In genomic region chr2:121271928-121272516, GRCm38 (mm10) we compare ENCODE assay signal across 8 mouse cellular contexts. TPM values are rescaled to one million over a fixed set of nuclear protein-coding genes. Genes with fewer than 3 reads are reported as not detected.
DNase-seq lines count a peak whose midpoint lies in the region; ATAC-seq and TF ChIP-seq lines count a peak whose summit lies in the region.

No protein-coding gene starts in this region.

- 27% methylated on average over 4 of the region's 4 CpGs for WGBS in embryonic facial prominence, embryonic 11.5 days
- WGBS in hindbrain, postnatal 0 days: 10% methylated on average over 4 of the region's 4 CpGs
- 15% methylated on average over 4 of the region's 4 CpGs for WGBS in neural tube, embryonic 12.5 days

- peaks cover 6% of the 10 kb centered on the region; the same call in 1 of the 2 replicates for H3K36me3 ChIP-seq in embryonic facial prominence, embryonic 11.5 days (replicated peaks; ENCODE audit: control insufficient read depth, insufficient read depth, low read depth, low read length)
- H3K36me3 ChIP-seq in hindbrain, postnatal 0 days (ENCODE audit: insufficient read depth, low read length): no peaks in the 10 kb centered on the region
- H3K36me3 ChIP-seq in neural tube, embryonic 12.5 days: peaks cover 20% of the 10 kb centered on the region

- no peak for TF ChIP-seq CTCF in layer of hippocampus, adult 2 months (conservative IDR thresholded peaks at IDR 0.05)
- TF ChIP-seq CTCF in hindbrain, postnatal 0 days (IDR thresholded peaks at IDR 0.05; ENCODE audit: low read depth): no peak

- no peak overlapping the region for H3K9ac ChIP-seq in embryonic facial prominence, embryonic 11.5 days (replicated peaks; ENCODE audit: low read length)
- H3K9ac ChIP-seq in hindbrain, postnatal 0 days (replicated peaks; ENCODE audit: low read length): peak overlapping the region; percentile 87; the same call in 1 of the 2 replicates
- H3K9ac ChIP-seq in neural tube, embryonic 12.5 days: peak overlapping the region; percentile 36; the same call in 1 of the 2 replicates

- H3K4me3 ChIP-seq in layer of hippocampus, adult 2 months: peak overlapping the region; percentile 92
- no peak overlapping the region; the same call in 1 of the 2 replicates for H3K4me3 ChIP-seq in embryonic facial prominence, embryonic 11.5 days (ENCODE audit: low read depth, low read length)
- H3K4me3 ChIP-seq in hindbrain, postnatal 0 days (ENCODE audit: low read length): peak overlapping the region; percentile 98
- peak overlapping the region; percentile 94 for H3K4me3 ChIP-seq in neural tube, embryonic 12.5 days

- no peaks in the 10 kb centered on the region for H3K27me3 ChIP-seq in embryonic facial prominence, embryonic 11.5 days (ENCODE audit: control insufficient read depth, insufficient read depth, low read length)
- no peaks in the 10 kb centered on the region for H3K27me3 ChIP-seq in hindbrain, postnatal 0 days (ENCODE audit: insufficient read depth, low read length)
- no peaks in the 10 kb centered on the region for H3K27me3 ChIP-seq in neural tube, embryonic 12.5 days (replicated peaks)

- peak in 1 of 2 experiments; percentile 15 for DNase-seq in layer of hippocampus, adult 2 months (ENCODE audit: low spot score in 2 of 2)
- no peak for DNase-seq in layer of hippocampus, adult 9-10 months (ENCODE audit: low spot score)
- no peak for DNase-seq in embryonic facial prominence, embryonic 11.5 days (ENCODE audit: low spot score)
- DNase-seq in hindbrain, postnatal 0 days (ENCODE audit: low spot score): peak; percentile 24
- no peak for DNase-seq in urinary bladder, adult 2 months (ENCODE audit: low spot score)
- DNase-seq in Muller cell, postnatal 12 days (ENCODE audit: inconsistent ontology term): no peak

- H3K4me1 ChIP-seq in embryonic facial prominence, embryonic 11.5 days (ENCODE audit: control insufficient read depth, insufficient read depth, low read length): no peaks in the 10 kb centered on the region
- peaks cover 8% of the 10 kb centered on the region; the same call in 1 of the 2 replicates for H3K4me1 ChIP-seq in hindbrain, postnatal 0 days (ENCODE audit: insufficient read depth, low read length)
- peaks cover 30% of the 10 kb centered on the region for H3K4me1 ChIP-seq in neural tube, embryonic 12.5 days

- peak overlapping the region; percentile 97 for H3K27ac ChIP-seq in layer of hippocampus, adult 2 months
- no peak overlapping the region for H3K27ac ChIP-seq in embryonic facial prominence, embryonic 11.5 days (replicated peaks; ENCODE audit: low read depth, low read length)
- H3K27ac ChIP-seq in hindbrain, postnatal 0 days: peak overlapping the region; percentile 95
- peak overlapping the region; percentile 51 for H3K27ac ChIP-seq in neural tube, embryonic 12.5 days

- ATAC-seq in embryonic facial prominence, embryonic 11.5 days (replicated peaks; ENCODE audit: insufficient number of reproducible peaks, low FRiP score, low TSS enrichment, low read depth): no peak
- no peak for ATAC-seq in hindbrain, postnatal 0 days
- ATAC-seq in neural tube, embryonic 12.5 days (ENCODE audit: low FRiP score, low read depth): peak; percentile 27
- no peak for ATAC-seq in cerebellum, adult (ENCODE audit: insufficient number of reproducible peaks, low FRiP score, low TSS enrichment)

- H3K9me3 ChIP-seq in embryonic facial prominence, embryonic 11.5 days (replicated peaks; ENCODE audit: control insufficient read depth, low read length): no peaks in the 10 kb centered on the region
- no peaks in the 10 kb centered on the region for H3K9me3 ChIP-seq in hindbrain, postnatal 0 days (ENCODE audit: low read length)
- no peaks in the 10 kb centered on the region for H3K9me3 ChIP-seq in neural tube, embryonic 12.5 days

- H3K4me2 ChIP-seq in embryonic facial prominence, embryonic 11.5 days (ENCODE audit: low read depth, low read length): peak overlapping the region; percentile 52
- H3K4me2 ChIP-seq in hindbrain, postnatal 0 days (ENCODE audit: low read depth, low read length): peak overlapping the region; percentile 62
- H3K4me2 ChIP-seq in neural tube, embryonic 12.5 days (replicated peaks): peak overlapping the region; percentile 64

RNA-seq across cellular contexts. Expression of gene Trp53bp1, which starts 0.8 kb away (rescaled TPM):
- 100 to 1,000 TPM; 148 to 162 TPM for total RNA-seq in layer of hippocampus, adult 2 months (2021)
- 84.7 and 88.7 TPM in 2 replicates for polyA plus RNA-seq in embryonic facial prominence, embryonic 11.5 days (2014; fragmentation: Nextera tagmentation; extraction: Ambion mirVana)
- 194 and 277 TPM in 2 replicates for total RNA-seq in hindbrain, postnatal 0 days (2014; rRNA removed)
- 76.4 and 80.9 TPM in 2 replicates for polyA plus RNA-seq in hindbrain, postnatal 0 days (2015; fragmentation: Nextera tagmentation; extraction: Ambion mirVana)
- polyA plus RNA-seq in neural tube, embryonic 12.5 days (2016; fragmentation: Nextera tagmentation; extraction: Ambion mirVana): 177 and 178 TPM in 2 replicates
- 41.6 and 41.7 TPM in 2 replicates for polyA plus RNA-seq in urinary bladder, adult 2 months (2012; rRNA removed)

RNA-seq across cellular contexts. Expression of gene Map1a, which starts 17.4 kb away (rescaled TPM):
- 100 to 1,000 TPM; 622 to 629 TPM for total RNA-seq in layer of hippocampus, adult 2 months (2021)
- polyA plus RNA-seq in embryonic facial prominence, embryonic 11.5 days (2014; fragmentation: Nextera tagmentation; extraction: Ambion mirVana): 4.0 and 4.8 TPM in 2 replicates
- total RNA-seq in hindbrain, postnatal 0 days (2014; rRNA removed): 160 and 173 TPM in 2 replicates
- polyA plus RNA-seq in hindbrain, postnatal 0 days (2015; fragmentation: Nextera tagmentation; extraction: Ambion mirVana): 70.6 and 72.5 TPM in 2 replicates
- polyA plus RNA-seq in neural tube, embryonic 12.5 days (2016; fragmentation: Nextera tagmentation; extraction: Ambion mirVana): 10.3 and 12.6 TPM in 2 replicates
- 7.5 and 15.9 TPM in 2 replicates for polyA plus RNA-seq in urinary bladder, adult 2 months (2012; rRNA removed)
